Mouse (Mus musculus) ES-E14 (cell line): ENCODE measurements at regions not wholly inside any gene's neighbourhood (a gene's known extent, or its start where the extent isn't known, plus 50 kb on each side); places are given as distances from the start of the nearest gene placed in this dataset.

Source experiments
- CHD2 ChIP-seq: IDR thresholded peaks from 2 replicates; pipeline ENCODE4 v1.6.1; 2014; ENCODE audit warnings: mild to moderate bottlenecking, low read depth, low read length, inconsistent platforms
- HCFC1 ChIP-seq: IDR thresholded peaks from 2 replicates; pipeline ENCODE4 v1.6.1; 2012; ENCODE audit warnings: low read length, inconsistent platforms, borderline replicate concordance; ENCODE audit not compliant: insufficient read depth
- MAFK ChIP-seq: IDR thresholded peaks from 2 replicates; pipeline ENCODE4 v1.6.1; 2014; ENCODE audit warnings: mild to moderate bottlenecking, low read depth, low read length, inconsistent platforms; ENCODE audit not compliant: insufficient read depth
- ZC3H11A ChIP-seq: IDR thresholded peaks from 2 replicates; pipeline ENCODE4 v1.6.1; 2012; ENCODE audit warnings: low read depth, mild to moderate bottlenecking, inconsistent platforms, low read length, borderline replicate concordance

- TF ChIP-seq MAFK (no peak), CHD2 (no peak), HCFC1 (no peak), ZC3H11A (no peak)
These were observed 69.5 kb upstream of the Fbxo11 start for GRCm38 (mm10) chr17:88134546-88134945.
